Mouse (Mus musculus): Measurements from ENCODE around the gene Ankrd61. TPM values are rescaled to one million over a fixed set of nuclear protein-coding genes. Genes with fewer than 3 reads are reported as not detected.

The Ankrd61 gene
- total and polyA plus RNA-seq, 3 experiments: 0.19 to 0.64 TPM; not detected in 1

DNA sequence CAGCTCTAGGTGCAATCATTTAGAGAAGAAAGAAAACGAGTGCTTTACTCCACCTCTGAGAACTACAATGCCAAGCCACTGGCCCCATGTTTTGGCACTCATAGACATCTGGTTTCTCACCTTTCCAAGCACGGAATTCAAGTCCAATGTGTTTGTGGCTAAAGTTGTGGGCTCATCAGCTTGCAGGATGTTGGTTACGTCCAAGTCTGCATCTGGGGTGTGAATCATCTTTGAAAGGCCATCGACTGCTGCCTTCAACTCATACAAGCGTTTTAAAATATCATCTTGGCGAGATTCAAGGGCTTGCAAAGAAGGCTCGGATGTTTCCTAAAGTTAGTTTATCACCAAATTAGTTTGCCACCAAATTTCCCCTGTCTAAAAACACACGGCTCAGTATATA is 8.9 kb upstream of the Ankrd61 start:
- no peak for TF ChIP-seq ZC3H11A (IDR thresholded peaks at IDR 0.05; ENCODE audit: low read depth, low read length)
- TF ChIP-seq TCF12 (IDR thresholded peaks at IDR 0.05; ENCODE audit: low read depth, low read length): no peak
- no peak for TF ChIP-seq TBP (IDR thresholded peaks at IDR 0.05; ENCODE audit: low read depth, low read length)
- TF ChIP-seq POLR2A (IDR thresholded peaks at IDR 0.05; ENCODE audit: control insufficient read depth in 1 of 2, insufficient read depth in 1 of 2, low read depth in 1 of 2, low read length in 2 of 2, poor library complexity in 1 of 2): no peak
- TF ChIP-seq MXI1 (IDR thresholded peaks at IDR 0.05; ENCODE audit: low read depth, low read length): no peak
- no peak for TF ChIP-seq ZKSCAN1 (IDR thresholded peaks at IDR 0.05; ENCODE audit: low read depth, low read length)
- no peak for TF ChIP-seq POLR2AphosphoS2 (IDR thresholded peaks at IDR 0.05; ENCODE audit: low read length)
- TF ChIP-seq USF2 (IDR thresholded peaks at IDR 0.05; ENCODE audit: borderline replicate concordance in 1 of 2, insufficient read depth in 1 of 2, low read depth in 1 of 2, low read length in 2 of 2): no peak
- no peak for TF ChIP-seq RAD21 (IDR thresholded peaks at IDR 0.05; ENCODE audit: low read depth, low read length)
- TF ChIP-seq CTCF (IDR thresholded peaks at IDR 0.05 in 2 of 3, conservative IDR thresholded peaks at IDR 0.05 in 1 of 3; ENCODE audit: control insufficient read depth in 1 of 3, insufficient read depth in 1 of 3, low read depth in 2 of 3, low read length in 3 of 3, poor library complexity in 1 of 3, severe bottlenecking in 1 of 3): no peak
- no peak for TF ChIP-seq TAL1 (IDR thresholded peaks at IDR 0.05; ENCODE audit: low read length)
- TF ChIP-seq KAT2A (conservative IDR thresholded peaks at IDR 0.05; ENCODE audit: low read depth, low read length): no peak
- Histone ChIP-seq H3K79me2 (ENCODE audit: control insufficient read depth, insufficient read depth, low read length, poor library complexity) (peaks cover 36% of the 10 kb centered on the region), H3K9me3 (replicated peaks; ENCODE audit: insufficient read depth, low read length) (no peaks in the 10 kb centered on the region), H3K27ac (ENCODE audit: control insufficient read depth, low read depth, low read length) (no peak overlapping the region), H3K27me3 (ENCODE audit: control insufficient read depth in 1 of 2, insufficient read depth in 2 of 2, low read length in 2 of 2) (no peaks in the 10 kb centered on the region), H3K36me3 (ENCODE audit: control insufficient read depth in 1 of 2, insufficient read depth in 2 of 2, low read length in 2 of 2) (peaks cover 13 to 14% of the 10 kb centered on the region in 2 experiments), H3K4me3 (ENCODE audit: control insufficient read depth in 1 of 2, insufficient read depth in 1 of 2, low read depth in 2 of 2, low read length in 2 of 2) (no peak overlapping the region), H3K9ac (ENCODE audit: control insufficient read depth, low read depth, low read length, poor library complexity, severe bottlenecking) (no peak overlapping the region), H3K4me1 (ENCODE audit: control insufficient read depth in 1 of 2, insufficient read depth in 2 of 2, low read length in 2 of 2) (peaks cover 0 to 15% of the 10 kb centered on the region in 2 experiments; a peak in 3 of 4 replicates)
- DNase-seq (ENCODE audit: low read depth, low spot score): no peak

DNA sequence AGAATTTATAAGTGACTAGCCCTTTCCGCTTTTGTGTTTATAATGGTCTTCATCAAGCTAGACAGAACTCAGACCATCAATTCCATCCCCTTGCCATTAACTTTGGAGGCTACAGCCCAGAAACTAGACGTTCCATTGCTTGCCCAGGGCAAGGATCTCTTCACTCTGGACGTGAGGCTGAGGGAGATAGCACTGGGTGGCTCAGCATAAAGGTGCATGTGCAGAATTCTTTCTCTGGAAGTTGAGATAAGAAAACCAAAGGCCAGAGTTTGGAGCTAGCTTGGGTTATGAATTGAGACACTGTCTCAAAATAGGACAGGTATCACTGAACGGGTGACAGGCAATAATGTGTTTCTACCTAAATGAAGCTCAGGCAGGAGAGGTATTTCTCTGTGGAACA is 6.3 kb upstream of the Ankrd61 start:
- peaks cover 0 to 10% of the 10 kb centered on the region in 2 experiments; a peak in 3 of 4 replicates for H3K4me1 ChIP-seq (ENCODE audit: control insufficient read depth in 1 of 2, insufficient read depth in 2 of 2, low read length in 2 of 2)
- H3K4me3 ChIP-seq (ENCODE audit: control insufficient read depth in 1 of 2, insufficient read depth in 1 of 2, low read depth in 2 of 2, low read length in 2 of 2): no peak overlapping the region
- peaks cover 20% of the 10 kb centered on the region for H3K79me2 ChIP-seq (ENCODE audit: control insufficient read depth, insufficient read depth, low read length, poor library complexity)
- H3K9me3 ChIP-seq (replicated peaks; ENCODE audit: insufficient read depth, low read length): no peaks in the 10 kb centered on the region
- peaks cover 6 to 14% of the 10 kb centered on the region in 2 experiments for H3K36me3 ChIP-seq (ENCODE audit: control insufficient read depth in 1 of 2, insufficient read depth in 2 of 2, low read length in 2 of 2)
- no peak for DNase-seq (ENCODE audit: low read depth, low spot score)
- TF ChIP-seq USF1 (IDR thresholded peaks at IDR 0.05; ENCODE audit: low read depth, low read length) (no peak), MAZ (IDR thresholded peaks at IDR 0.05; ENCODE audit: low read depth, low read length) (no peak), SIN3A (IDR thresholded peaks at IDR 0.05; ENCODE audit: low read length) (no peak), UBTF (IDR thresholded peaks at IDR 0.05; ENCODE audit: borderline replicate concordance, insufficient read depth, low read depth, low read length) (no peak), MAX (IDR thresholded peaks at IDR 0.05; ENCODE audit: low read length) (no peak), POLR2AphosphoS5 (IDR thresholded peaks at IDR 0.05; ENCODE audit: borderline replicate concordance, low read depth, low read length) (no peak), ZKSCAN1 (IDR thresholded peaks at IDR 0.05; ENCODE audit: low read depth, low read length) (no peak)
- H3K27me3 ChIP-seq (ENCODE audit: control insufficient read depth in 1 of 2, insufficient read depth in 2 of 2, low read length in 2 of 2): no peaks in the 10 kb centered on the region
- no peak overlapping the region for H3K27ac ChIP-seq (ENCODE audit: control insufficient read depth, low read depth, low read length)
- no peak overlapping the region for H3K9ac ChIP-seq (ENCODE audit: control insufficient read depth, low read depth, low read length, poor library complexity, severe bottlenecking)

All from MEL (cell line).